Mouse (Mus musculus) urinary bladder, adult 2 months (tissue): Measurements from ENCODE around the gene Syt13. TPM values are rescaled to one million over a fixed set of nuclear protein-coding genes. Genes with fewer than 3 reads are reported as not detected.

Source experiments
- DNase-seq: peaks from one replicate; pipeline ENCODE4 v3.0.0; 2022; ENCODE audit warnings: low spot score
- polyA plus RNA-seq: library from polyadenylated mRNA; depleted of rRNA; stranded (reverse); fragments of >200 nt; gene quantifications from 2 replicates; pipeline ENCODE4 v1.2.3, GENCODE M21; 2012; rRNA removed

Gene Syt13
- polyA plus RNA-seq: 0.60 and 0.62 TPM in 2 replicates

- DNase-seq: peak; percentile 31
Measured at GRCm38 (mm10) chr2:92914933-92915553, at the start of gene Syt13. Gene Syt13, plus strand, starts transcription at chr2:92915098.

GRCm38 (mm10) chr2:92866616-92867015 is 48.3 kb upstream of the Syt13 start:
- DNase-seq: no peak

GRCm38 (mm10) chr2:92870139-92870836 is 44.6 kb upstream of the Syt13 start:
- DNase-seq: no peak

GRCm38 (mm10) chr2:92871093-92871686 is 43.7 kb upstream of the Syt13 start:
- DNase-seq: no peak

- DNase-seq: no peak
Measured at GRCm38 (mm10) chr2:92872652-92873051, 42.2 kb upstream of the Syt13 start.

- DNase-seq: no peak
Measured at GRCm38 (mm10) chr2:92874592-92874991, 40.3 kb upstream of the Syt13 start.

GRCm38 (mm10) chr2:92877488-92877887 is 37.4 kb upstream of the Syt13 start:
- no peak for DNase-seq

GRCm38 (mm10) chr2:92883039-92883911 is 31.6 kb upstream of the Syt13 start:
- no peak for DNase-seq

- no peak for DNase-seq
Measured at GRCm38 (mm10) chr2:92883912-92884243, 31.0 kb upstream of the Syt13 start.

- DNase-seq: peak; percentile 52
Measured at GRCm38 (mm10) chr2:92884976-92885375, 29.9 kb upstream of the Syt13 start.

GRCm38 (mm10) chr2:92886862-92887261 is 28.0 kb upstream of the Syt13 start:
- DNase-seq: no peak

- DNase-seq: no peak
Measured at GRCm38 (mm10) chr2:92892524-92892923, 22.4 kb upstream of the Syt13 start.

GRCm38 (mm10) chr2:92903650-92904049 is 11.2 kb upstream of the Syt13 start:
- DNase-seq: no peak

- DNase-seq: no peak
Measured at GRCm38 (mm10) chr2:92904307-92904859, 10.5 kb upstream of the Syt13 start.

- DNase-seq: no peak
Measured at GRCm38 (mm10) chr2:92910371-92910770, 4.5 kb upstream of the Syt13 start.

- no peak for DNase-seq
Measured at GRCm38 (mm10) chr2:92912312-92912711, 2.6 kb upstream of the Syt13 start.

GRCm38 (mm10) chr2:92913295-92913694 is 1.6 kb upstream of the Syt13 start:
- DNase-seq: no peak

- DNase-seq: no peak
Measured at GRCm38 (mm10) chr2:92915659-92916631, 1.0 kb downstream of the Syt13 start.

GRCm38 (mm10) chr2:92917405-92918142 is 2.7 kb downstream of the Syt13 start:
- DNase-seq: no peak

GRCm38 (mm10) chr2:92920709-92921108 is 5.8 kb downstream of the Syt13 start:
- DNase-seq: no peak
